Mouse (Mus musculus): ENCODE results near the gene Fezf1.

GRCm38 (mm10) chr6:23246790-23247511, 1.2 kb downstream of the Fezf1 start:
- no peak for TF ChIP-seq GATA1 (IDR thresholded peaks at IDR 0.05; ENCODE audit: borderline replicate concordance, low read length)
- no peak for TF ChIP-seq FLI1 (IDR thresholded peaks at IDR 0.05; ENCODE audit: low read length)

Measured in megakaryocyte, embryonic 14.5 days (primary cell).